Mouse (Mus musculus): Measurements from ENCODE around the gene Zbtb24.

- TF ChIP-seq CTCF (IDR thresholded peaks at IDR 0.05) (no peak), EP300 (IDR thresholded peaks at IDR 0.05) (no peak)
Observed at GRCm38 (mm10) chr10:41500941-41501340, 50.8 kb downstream of the Zbtb24 start.
